Mouse (Mus musculus) cerebellum, adult 18-20 months (tissue): ENCODE measurements around the gene Myl9.

Source experiments
- DNase-seq, 2 experiments: peaks; one replicate each; pipeline ENCODE4 v3.0.0; 2021

The Myl9 gene

DNA sequence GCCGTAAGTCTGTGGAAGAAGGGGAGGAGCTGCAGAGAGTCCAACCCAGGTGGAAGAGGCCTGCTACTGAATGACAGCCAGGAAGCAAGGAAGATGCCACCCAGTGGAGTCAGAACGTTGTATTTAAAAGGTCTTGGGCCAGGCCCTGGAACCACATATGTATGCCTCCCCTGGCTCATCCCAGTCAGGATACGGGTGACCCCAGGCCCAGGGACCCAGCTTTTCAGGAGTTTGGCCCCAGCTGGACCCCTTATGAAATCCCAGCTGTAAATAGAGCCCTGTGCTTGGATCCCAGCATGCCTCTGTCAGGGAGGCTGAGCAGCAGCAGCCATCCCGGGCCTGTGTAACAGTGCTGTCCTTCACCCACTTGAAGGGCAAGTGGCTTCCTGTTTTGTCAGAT, 10.5 kb upstream of the Myl9 start:
- DNase-seq, result no peak

DNA sequence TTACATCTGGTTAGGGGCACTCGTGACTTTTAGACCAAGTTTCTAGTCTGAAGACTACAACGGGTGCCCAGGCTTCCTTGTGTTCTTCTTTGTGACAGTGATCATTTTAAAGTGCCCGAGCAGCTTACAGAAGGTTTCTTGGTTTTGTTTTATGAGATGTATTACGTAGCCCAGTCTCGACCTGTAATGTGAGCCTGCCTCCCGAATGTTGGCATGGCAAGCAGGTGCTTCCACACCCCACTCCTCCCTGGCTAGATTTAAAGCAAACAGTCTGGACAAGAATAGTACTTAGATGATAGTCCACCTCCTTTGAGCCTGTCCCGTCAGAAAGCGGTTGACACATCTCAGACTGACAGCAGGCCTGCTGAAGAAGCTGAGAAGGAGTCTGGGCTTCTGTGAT, 9.6 kb upstream of the Myl9 start:
- no peak for DNase-seq

- DNase-seq, result peak in 1 of 2 experiments; percentile 39
Measured at GRCm38 (mm10) chr2:156766227-156767019, 8.8 kb upstream of the Myl9 start.

GRCm38 (mm10) chr2:156767108-156767507, 8.1 kb upstream of the Myl9 start:
- no peak for DNase-seq

GRCm38 (mm10) chr2:156769274-156769673, 5.9 kb upstream of the Myl9 start:
- no peak for DNase-seq

GRCm38 (mm10) chr2:156773470-156773869, 1.8 kb upstream of the Myl9 start:
- no peak for DNase-seq

GRCm38 (mm10) chr2:156774035-156774737, 1.0 kb upstream of the Myl9 start:
- DNase-seq, result no peak

DNA sequence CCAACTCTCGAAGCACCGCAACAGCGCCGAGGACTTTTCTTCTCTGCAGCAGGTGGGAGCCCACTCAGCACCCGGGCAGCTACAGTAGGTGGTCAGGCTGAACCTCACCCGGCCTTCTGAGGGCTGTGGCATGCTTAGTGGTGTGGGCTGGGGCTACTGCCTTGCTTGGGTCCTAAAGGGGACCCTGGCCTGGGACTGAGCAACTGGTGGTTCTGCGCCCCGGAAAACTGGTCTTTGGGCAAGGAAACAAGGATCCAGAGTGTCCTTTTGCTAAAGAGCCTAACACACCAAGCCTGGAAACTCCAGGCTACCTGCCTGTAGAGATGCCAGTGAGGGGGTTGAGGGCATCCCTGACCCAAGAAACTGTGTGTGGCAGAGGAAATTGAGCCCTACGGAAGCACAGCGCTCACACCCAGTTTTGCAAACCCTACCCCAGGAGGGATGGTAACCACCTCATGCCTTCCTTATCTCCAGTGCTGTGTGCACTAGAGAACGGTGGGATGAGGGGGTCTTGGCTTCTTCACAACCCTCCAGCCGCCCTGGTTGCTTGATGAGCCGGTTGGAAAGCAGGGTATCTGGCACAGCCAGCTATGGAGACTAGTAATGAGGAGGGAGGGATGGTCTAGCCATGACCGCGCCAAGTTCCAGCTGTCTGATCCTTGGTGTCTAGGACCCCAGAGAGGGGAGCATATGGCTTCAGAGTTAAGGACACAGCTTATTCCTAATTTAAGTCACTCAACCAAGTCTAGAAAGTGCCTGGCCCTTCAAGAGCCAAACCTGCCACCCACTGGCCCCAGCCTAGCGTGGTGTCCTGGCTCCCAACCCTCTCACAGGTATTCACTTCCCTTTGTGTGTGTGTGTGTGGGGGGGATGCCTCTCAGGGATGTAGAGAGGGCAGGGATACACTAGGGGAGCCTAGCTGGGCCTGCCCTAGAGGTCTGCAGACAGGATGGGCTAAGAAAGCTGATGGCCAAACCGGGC, 525 bp downstream of the Myl9 start:
- DNase-seq, result no peak

GRCm38 (mm10) chr2:156776907-156777306, 1.7 kb downstream of the Myl9 start:
- DNase-seq, result no peak

DNA sequence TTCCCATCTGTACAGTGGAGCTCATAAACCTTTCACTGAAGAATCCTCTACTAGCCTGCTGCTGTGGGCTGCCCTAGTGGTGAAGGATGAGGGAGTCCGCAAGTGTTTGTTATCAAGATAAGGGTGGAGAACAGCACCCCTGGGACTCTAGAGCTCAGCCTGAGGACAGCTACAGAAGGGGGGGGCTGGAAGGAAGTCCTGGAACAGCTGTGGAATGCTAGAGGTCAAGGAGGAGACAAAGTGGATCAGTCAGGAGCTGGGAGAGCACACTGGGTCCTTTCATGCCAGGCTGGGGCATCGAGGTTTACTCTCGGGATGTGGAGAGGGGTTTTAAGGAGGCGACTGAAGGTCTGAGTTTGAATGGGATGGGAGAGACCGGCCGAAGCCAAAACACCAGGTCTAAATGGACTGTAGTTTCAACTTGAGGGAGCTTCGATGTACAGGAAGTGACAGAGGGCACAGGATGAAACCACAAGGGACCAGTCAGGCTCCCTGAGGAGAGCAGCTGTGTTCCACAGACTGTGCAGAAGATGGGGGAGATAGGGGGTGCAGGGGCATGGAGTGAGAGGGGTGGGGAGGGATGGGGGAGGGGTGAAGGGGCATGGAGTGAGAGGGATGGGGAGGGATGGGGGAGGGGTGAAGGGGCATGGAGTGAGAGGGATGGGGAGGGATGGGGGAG, 2.2 kb downstream of the Myl9 start:
- DNase-seq, result no peak

- no peak for DNase-seq
Measured at GRCm38 (mm10) chr2:156778571-156778970, 3.4 kb downstream of the Myl9 start.

- DNase-seq, result no peak
Measured at GRCm38 (mm10) chr2:156779036-156779435, 3.8 kb downstream of the Myl9 start.

DNA sequence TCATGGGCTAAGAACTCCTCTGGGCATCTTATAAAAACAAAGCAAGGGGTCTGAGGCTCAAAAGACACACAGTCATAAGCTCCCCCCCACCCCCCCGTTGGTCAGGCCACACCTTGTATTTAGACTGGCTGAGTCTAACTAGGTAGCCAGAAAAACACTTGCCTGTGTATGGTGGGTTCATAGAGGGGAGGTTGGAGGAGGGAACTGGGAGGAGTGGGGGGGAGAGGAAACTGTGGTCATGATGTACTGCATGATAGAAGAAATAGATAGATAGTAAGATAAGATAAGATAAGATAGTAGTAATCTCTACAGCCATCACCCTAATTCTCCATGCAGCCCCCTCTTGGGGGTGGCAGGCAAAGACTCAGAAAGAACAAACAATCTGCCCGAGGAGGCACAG, 4.3 kb downstream of the Myl9 start:
- DNase-seq, result no peak

DNA sequence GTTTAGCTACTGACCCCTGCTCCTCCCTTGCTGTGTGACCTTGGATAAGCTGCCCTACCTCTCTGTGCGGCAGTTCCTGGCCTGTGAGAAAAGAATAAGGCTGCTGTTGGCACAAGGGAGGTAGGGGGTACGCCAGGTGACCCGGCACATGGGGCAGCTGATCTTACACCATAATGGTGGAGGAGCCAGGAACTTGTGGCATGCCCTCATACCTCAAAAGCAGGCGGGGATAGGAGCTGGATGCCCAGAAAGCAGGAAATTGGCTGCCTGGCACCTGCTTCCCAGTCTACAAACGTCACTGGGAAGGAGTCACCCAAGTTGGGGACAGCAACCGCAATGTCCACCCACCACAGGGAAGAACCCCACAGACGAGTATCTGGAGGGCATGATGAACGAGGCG, 4.9 kb downstream of the Myl9 start:
- no peak for DNase-seq

DNA sequence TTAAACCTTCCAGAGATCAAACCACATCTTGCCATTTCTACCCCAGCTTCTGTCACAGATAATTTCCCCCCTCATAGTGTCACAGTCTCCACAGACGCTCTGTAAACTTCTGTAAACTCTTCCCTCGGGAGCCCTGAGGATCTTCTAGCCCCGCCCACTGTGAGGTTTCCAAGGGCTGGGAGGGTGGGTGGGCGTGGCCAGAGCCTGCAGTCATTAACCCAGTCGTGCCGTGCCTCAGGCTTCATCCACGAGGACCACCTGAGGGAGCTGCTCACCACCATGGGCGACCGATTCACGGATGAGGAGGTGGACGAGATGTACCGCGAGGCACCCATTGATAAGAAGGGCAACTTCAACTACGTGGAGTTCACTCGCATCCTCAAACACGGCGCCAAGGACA, 5.5 kb downstream of the Myl9 start:
- DNase-seq, result no peak

GRCm38 (mm10) chr2:156781281-156781680, 6.1 kb downstream of the Myl9 start:
- DNase-seq, result no peak

DNA sequence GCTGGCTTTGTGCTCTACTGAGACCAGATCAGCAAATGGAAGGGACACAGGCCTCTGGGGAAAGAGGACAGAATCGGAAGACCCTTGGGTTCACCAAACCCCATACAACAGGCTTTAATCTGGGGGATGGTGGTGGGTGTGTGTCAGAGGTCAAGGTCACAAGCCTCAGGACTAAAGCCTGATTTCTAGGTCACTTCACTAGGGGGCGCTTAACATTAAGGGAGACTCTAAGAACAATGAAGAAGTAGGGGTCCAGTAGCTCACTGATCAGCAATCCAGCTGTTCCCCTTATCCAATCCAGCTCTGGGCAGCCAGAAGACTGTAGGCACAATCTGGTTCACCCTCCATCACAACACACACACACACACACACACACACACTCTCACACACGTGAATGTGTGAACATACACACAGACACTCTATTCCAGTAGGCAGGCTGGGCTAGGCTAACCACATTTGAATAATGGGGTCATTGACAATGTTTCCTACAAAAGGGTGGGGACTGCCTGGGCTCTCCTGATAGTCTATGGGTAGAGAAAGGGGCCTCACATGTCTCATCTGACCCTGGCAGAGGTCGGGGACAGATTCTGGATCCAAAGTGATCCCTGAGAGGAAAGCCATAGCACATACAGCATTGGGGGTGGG, 6.7 kb downstream of the Myl9 start:
- DNase-seq, result no peak

- no peak for DNase-seq
Measured at GRCm38 (mm10) chr2:156782481-156783348, 7.5 kb downstream of the Myl9 start.

DNA sequence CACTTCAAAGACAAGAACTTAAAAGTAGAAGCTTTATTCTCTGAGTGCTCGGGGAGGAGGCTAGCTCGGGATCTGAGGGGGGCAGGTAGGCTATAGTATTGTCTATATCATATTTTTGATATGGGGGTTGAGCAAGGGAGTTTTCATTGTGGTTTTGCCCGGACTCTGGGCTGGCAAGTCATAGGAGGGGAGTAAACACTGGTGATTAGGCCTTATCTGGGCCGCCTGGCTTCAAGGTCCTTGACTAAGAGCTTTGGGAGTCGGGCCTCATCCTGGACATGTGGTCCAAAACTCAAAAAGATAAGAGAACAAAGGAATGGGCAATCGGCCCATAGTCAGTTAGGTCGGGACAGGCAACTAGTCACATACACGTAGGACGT, 8.1 kb downstream of the Myl9 start:
- DNase-seq, result no peak

- DNase-seq, result no peak
Measured at GRCm38 (mm10) chr2:156784016-156784585, 8.9 kb downstream of the Myl9 start.

- DNase-seq, result no peak
Measured at GRCm38 (mm10) chr2:156784891-156785290, 9.7 kb downstream of the Myl9 start.
